Mouse (Mus musculus) stomach, postnatal 0 days (tissue): ENCODE data around the gene Fchsd2. TPM values are rescaled to one million over a fixed set of nuclear protein-coding genes. Genes with fewer than 3 reads are reported as not detected.

ENCODE experiments used
- ATAC-seq: fragments of 200-750 bp; cut with Nextera tagmentation; 2 replicates; pipeline ENCODE4 v1.8.0; 2017; ENCODE audit not compliant: low FRiP score, low TSS enrichment
- DNase-seq: peaks from one replicate; pipeline ENCODE4 v3.0.0-alpha.2; 2016; ENCODE audit warnings: low spot score
- H3K27ac ChIP-seq: fragments of 300-500 bp; sonication (generic); replicated peaks from 2 replicates; pipeline ENCODE4 v1.5.1; 2014; ENCODE audit warnings: mild to moderate bottlenecking, control low read depth
- H3K27me3 ChIP-seq: fragments of 300-500 bp; sonication (generic); 2 replicates; pipeline ENCODE4 v1.6.1; 2014; ENCODE audit warnings: low read length; ENCODE audit not compliant: control insufficient read depth, insufficient read depth
- H3K36me3 ChIP-seq: fragments of 300-500 bp; sonication (generic); 2 replicates; pipeline ENCODE4 v1.6.1; 2014; ENCODE audit warnings: low read length, mixed read lengths; ENCODE audit not compliant: control insufficient read depth, insufficient read depth
- H3K4me1 ChIP-seq: fragments of 300-500 bp; sonication (generic); replicated peaks from 2 replicates; pipeline ENCODE4 v1.6.1; 2014; ENCODE audit warnings: antibody characterized with exemption; ENCODE audit not compliant: control insufficient read depth, insufficient read depth
- H3K4me2 ChIP-seq: fragments of 300-500 bp; sonication (generic); replicated peaks from 2 replicates; pipeline ENCODE4 v1.6.1; 2014; ENCODE audit warnings: low read depth, mild to moderate bottlenecking, control low read depth, moderate library complexity
- H3K4me3 ChIP-seq: fragments of 300-500 bp; sonication (generic); 2 replicates; pipeline ENCODE4 v1.5.1; 2014; ENCODE audit warnings: low read depth, low read length, control low read depth
- H3K9ac ChIP-seq: fragments of 300-500 bp; sonication (generic); 2 replicates; pipeline ENCODE4 v1.6.1; 2014; ENCODE audit warnings: mild to moderate bottlenecking, low read length, control low read depth, mixed read lengths
- H3K9me3 ChIP-seq: fragments of 300-500 bp; sonication (generic); 2 replicates; pipeline ENCODE4 v1.6.1; 2016; ENCODE audit warnings: low read length; ENCODE audit not compliant: control insufficient read depth
- CTCF ChIP-seq: IDR thresholded peaks from 2 replicates; pipeline ENCODE4 v1.5.1; 2016; ENCODE audit warnings: antibody characterized with exemption, low read depth, mild to moderate bottlenecking, moderate library complexity
- EP300 ChIP-seq: optimal IDR thresholded peaks from 2 replicates; pipeline ENCODE3; 2016; ENCODE audit warnings: antibody characterized with exemption
- WGBS: fragments of 180-500 bp; shearing (Covaris S2); extraction: QIAGEN DNeasy Blood & Tissue Kit; methylation state at CpG from one replicate; pipeline ENCODE4 v1.1.7; 2014; 5-methylcytosine and 5-hydroxymethylcytosine counted together
- polyA plus RNA-seq: library from polyadenylated mRNA; unstranded; fragments of >200 nt; fragmentation: Nextera tagmentation; extraction: Ambion mirVana; gene quantifications from 2 replicates; pipeline ENCODE4 v1.2.1, GENCODE M21; 2015

The Fchsd2 gene
- polyA plus RNA-seq, 1 experiment from 2014 or later: 6.4 TPM

- no peaks in the 10 kb centered on the region for H3K36me3 ChIP-seq
- no peaks in the 10 kb centered on the region for H3K27me3 ChIP-seq
- 0 out of 2 replicates have a peak, but pooled peaks cover 7% of the 10 kb centered on the region for H3K4me1 ChIP-seq
- H3K9ac ChIP-seq: no peak overlapping the region
- DNase-seq (no peak), ATAC-seq (no peak)
- WGBS: 45% methylated on average over 4 of the region's 4 CpGs
- no peaks in the 10 kb centered on the region for H3K9me3 ChIP-seq
- no peak for TF ChIP-seq EP300
- no peak for TF ChIP-seq CTCF
- no peak overlapping the region for H3K27ac ChIP-seq
- H3K4me3 ChIP-seq: no peak overlapping the region
- no peak overlapping the region for H3K4me2 ChIP-seq
Measured at GRCm38 (mm10) chr7:101084816-101085456, 7.7 kb upstream of the Fchsd2 start.

- H3K27me3 ChIP-seq: no peaks in the 10 kb centered on the region
- DNase-seq (no peak), ATAC-seq (no peak)
- no peak overlapping the region for H3K4me2 ChIP-seq
- H3K4me3 ChIP-seq: no peak overlapping the region
- H3K27ac ChIP-seq: no peak overlapping the region
- H3K4me1 ChIP-seq: 0 out of 2 replicates have a peak, but pooled peaks cover 7% of the 10 kb centered on the region
- no peak for TF ChIP-seq CTCF
- TF ChIP-seq EP300: no peak
- H3K9ac ChIP-seq: no peak overlapping the region
- 45% methylated on average over 4 of the region's 4 CpGs for WGBS
- H3K9me3 ChIP-seq: no peaks in the 10 kb centered on the region
- no peaks in the 10 kb centered on the region for H3K36me3 ChIP-seq
Measured at GRCm38 (mm10) chr7:101085779-101086178, 6.9 kb upstream of the Fchsd2 start.

GRCm38 (mm10) chr7:101088687-101089086, 4.0 kb upstream of the Fchsd2 start:
- Histone ChIP-seq H3K4me3 (no peak overlapping the region), H3K9ac (no peak overlapping the region), H3K27me3 (no peaks in the 10 kb centered on the region), H3K36me3 (no peaks in the 10 kb centered on the region), H3K4me2 (no peak overlapping the region), H3K27ac (no peak overlapping the region; the same call in 1 of the 2 replicates), H3K9me3 (no peaks in the 10 kb centered on the region), H3K4me1 (0 out of 2 replicates have a peak, but pooled peaks cover 7% of the 10 kb centered on the region)
- TF ChIP-seq EP300 (no peak), CTCF (no peak)
- ATAC-seq (no peak), DNase-seq (no peak)
- 53% methylated on average over 4 of the region's 4 CpGs for WGBS

DNA sequence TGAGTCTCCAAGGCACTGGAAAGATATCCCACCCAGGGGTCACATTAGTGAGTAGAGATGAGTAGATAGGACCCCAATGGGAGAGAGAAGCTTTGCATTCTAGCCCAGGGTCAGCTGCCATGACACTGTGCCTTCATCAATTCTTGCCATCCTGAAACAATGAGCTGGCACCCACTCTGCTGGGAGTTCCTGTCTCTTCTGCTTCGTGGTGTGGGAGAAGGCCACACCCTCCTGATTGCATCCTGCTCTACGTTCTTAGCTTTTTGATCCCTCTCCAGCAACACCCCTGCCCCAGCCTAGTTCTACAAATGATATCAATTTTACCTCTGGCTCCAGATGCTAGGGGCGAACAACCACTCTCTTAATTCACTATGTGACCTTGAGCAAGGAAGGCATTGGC, 3.4 kb upstream of the Fchsd2 start:
- Histone ChIP-seq H3K36me3 (no peaks in the 10 kb centered on the region), H3K27me3 (no peaks in the 10 kb centered on the region), H3K4me1 (0 out of 2 replicates have a peak, but pooled peaks cover 7% of the 10 kb centered on the region), H3K27ac (no peak overlapping the region), H3K9me3 (no peaks in the 10 kb centered on the region), H3K9ac (no peak overlapping the region), H3K4me3 (no peak overlapping the region), H3K4me2 (no peak overlapping the region)
- no peak for DNase-seq
- no peak for ATAC-seq
- 49% methylated on average over 3 of the region's 3 CpGs for WGBS
- TF ChIP-seq CTCF: no peak
- no peak for TF ChIP-seq EP300

DNA sequence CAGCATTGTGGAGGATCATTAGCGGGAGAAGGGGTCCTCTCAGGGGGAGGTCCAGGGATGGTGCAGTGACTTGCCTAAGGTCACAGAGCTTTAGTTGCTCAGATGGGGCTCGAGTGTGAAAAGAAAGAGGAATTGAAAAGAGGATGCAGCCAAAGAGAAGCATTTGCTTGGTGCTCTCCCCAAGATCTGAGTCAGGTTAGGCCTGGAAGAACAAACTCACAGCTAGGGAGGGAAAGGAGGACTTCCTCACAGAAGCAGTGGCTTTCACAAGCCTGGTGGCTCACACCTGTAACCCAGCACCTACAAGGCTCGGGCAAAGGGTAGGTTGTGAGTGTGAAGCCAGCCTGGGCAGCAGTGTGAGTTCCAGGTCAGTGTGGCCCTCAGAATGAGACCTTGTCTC, 568 bp downstream of the Fchsd2 start:
- TF ChIP-seq CTCF (no peak), EP300 (no peak)
- 57% methylated on average over 3 of the region's 3 CpGs for WGBS
- Histone ChIP-seq H3K4me2 (no peak overlapping the region), H3K27ac (no peak overlapping the region), H3K36me3 (no peaks in the 10 kb centered on the region), H3K9ac (no peak overlapping the region), H3K9me3 (no peaks in the 10 kb centered on the region), H3K4me3 (no peak overlapping the region), H3K27me3 (no peaks in the 10 kb centered on the region), H3K4me1 (0 out of 2 replicates have a peak, but pooled peaks cover 4% of the 10 kb centered on the region)
- ATAC-seq: no peak
- DNase-seq: no peak

GRCm38 (mm10) chr7:101094746-101095145, 2.1 kb downstream of the Fchsd2 start:
- Histone ChIP-seq H3K36me3 (no peaks in the 10 kb centered on the region), H3K4me1 (no peaks in the 10 kb centered on the region), H3K9ac (no peak overlapping the region), H3K27ac (no peak overlapping the region), H3K27me3 (no peaks in the 10 kb centered on the region), H3K4me3 (no peak overlapping the region), H3K4me2 (no peak overlapping the region), H3K9me3 (no peaks in the 10 kb centered on the region)
- 64% methylated on average over 1 of the region's 1 CpGs for WGBS
- TF ChIP-seq CTCF (no peak), EP300 (no peak)
- ATAC-seq (no peak), DNase-seq (no peak)
